Mouse (Mus musculus): ENCODE data around the gene Gnb2. TPM values are rescaled to one million over a fixed set of nuclear protein-coding genes. Genes with fewer than 3 reads are reported as not detected.

Gnb2 gene
- polyA plus RNA-seq, 1 experiment from 2014 or later = 437 TPM

- ATAC-seq (ENCODE audit: borderline replicate concordance, extremely low read depth, low FRiP score, low TSS enrichment) = no peak
- Histone ChIP-seq H3K4me2 (no peak overlapping the region), H3K4me3 (no peak overlapping the region), H3K9ac (no peak overlapping the region), H3K9me3 (no peaks in the 10 kb centered on the region), H3K4me1 (0 out of 2 replicates have a peak, but pooled peaks cover 9% of the 10 kb centered on the region), H3K36me3 (no peaks in the 10 kb centered on the region), H3K27ac (no peak overlapping the region), H3K27me3 (no peaks in the 10 kb centered on the region)
- 53% methylated on average over 4 of the region's 4 CpGs for WGBS
Observed at GRCm38 (mm10) chr5:137537461-137537860, 4.2 kb upstream of the Gnb2 start.

- WGBS = 71% methylated on average over 9 of the region's 9 CpGs
Observed at GRCm38 (mm10) chr5:137535318-137535717, 2.0 kb upstream of the Gnb2 start.

GRCm38 (mm10) chr5:137534762-137535161, 1.5 kb upstream of the Gnb2 start:
- 70% methylated on average over 3 of the region's 3 CpGs for WGBS
- no peak overlapping the region for H3K27ac ChIP-seq
- no peak overlapping the region for H3K4me2 ChIP-seq
- H3K9ac ChIP-seq = no peak overlapping the region
- H3K4me3 ChIP-seq = no peak overlapping the region
- H3K4me1 ChIP-seq = peaks cover 16% of the 10 kb centered on the region; the same call in 1 of the 2 replicates
- no peak for ATAC-seq (ENCODE audit: borderline replicate concordance, extremely low read depth, low FRiP score, low TSS enrichment)
- H3K9me3 ChIP-seq = no peaks in the 10 kb centered on the region
- peaks cover 5% of the 10 kb centered on the region for H3K36me3 ChIP-seq
- no peaks in the 10 kb centered on the region for H3K27me3 ChIP-seq

More at GRCm38 (mm10) chr5:137535318-137535717, 2.0 kb upstream of the Gnb2 start:
- Histone ChIP-seq H3K4me1 (peaks cover 11% of the 10 kb centered on the region; the same call in 1 of the 2 replicates), H3K4me2 (no peak overlapping the region), H3K36me3 (no peaks in the 10 kb centered on the region), H3K27ac (no peak overlapping the region), H3K4me3 (no peak overlapping the region), H3K27me3 (no peaks in the 10 kb centered on the region), H3K9me3 (no peaks in the 10 kb centered on the region), H3K9ac (no peak overlapping the region)
- no peak for ATAC-seq (ENCODE audit: borderline replicate concordance, extremely low read depth, low FRiP score, low TSS enrichment)

GRCm38 (mm10) chr5:137532808-137533116, 548 bp downstream of the Gnb2 start:
- no peaks in the 10 kb centered on the region for H3K9me3 ChIP-seq
- H3K4me3 ChIP-seq = peak overlapping the region; percentile 87
- 1% methylated on average over 9 of the region's 12 CpGs for WGBS
- H3K27me3 ChIP-seq = no peaks in the 10 kb centered on the region
- H3K27ac ChIP-seq = peak overlapping the region; percentile 94
- H3K36me3 ChIP-seq = peaks cover 25% of the 10 kb centered on the region
- peak overlapping the region; percentile 84 for H3K9ac ChIP-seq
- ATAC-seq (ENCODE audit: borderline replicate concordance, extremely low read depth, low FRiP score, low TSS enrichment) = peak; percentile 3; the same call in 1 of the 2 replicates
- H3K4me2 ChIP-seq = peak overlapping the region; percentile 96
- peaks cover 16% of the 10 kb centered on the region; the same call in 1 of the 2 replicates for H3K4me1 ChIP-seq

- no peak; the same call in 1 of the 2 replicates for ATAC-seq (ENCODE audit: borderline replicate concordance, extremely low read depth, low FRiP score, low TSS enrichment)
- WGBS = under 1% methylated on average over 19 of the region's 19 CpGs
Observed at GRCm38 (mm10) chr5:137532131-137532807, 1.0 kb downstream of the Gnb2 start.

GRCm38 (mm10) chr5:137531414-137532130, 1.7 kb downstream of the Gnb2 start:
- WGBS = under 1% methylated on average over 51 of the region's 51 CpGs
- H3K4me1 ChIP-seq = peaks cover 17% of the 10 kb centered on the region; the same call in 1 of the 2 replicates
- H3K4me2 ChIP-seq = peak overlapping the region; percentile 96
- peak overlapping the region; percentile 84 for H3K9ac ChIP-seq
- peak overlapping the region; percentile 87 for H3K4me3 ChIP-seq
- peak overlapping the region; percentile 94 for H3K27ac ChIP-seq
- ATAC-seq (ENCODE audit: borderline replicate concordance, extremely low read depth, low FRiP score, low TSS enrichment) = 0 out of 2 replicates have a peak, but pooled peaks have one; percentile 5
- no peaks in the 10 kb centered on the region for H3K27me3 ChIP-seq
- H3K36me3 ChIP-seq = peaks cover 35% of the 10 kb centered on the region
- no peaks in the 10 kb centered on the region for H3K9me3 ChIP-seq

More at GRCm38 (mm10) chr5:137532131-137532807, 1.0 kb downstream of the Gnb2 start:
- Histone ChIP-seq H3K9ac (peak overlapping the region; percentile 84), H3K27me3 (no peaks in the 10 kb centered on the region), H3K27ac (peak overlapping the region; percentile 94), H3K4me3 (peak overlapping the region; percentile 87), H3K9me3 (no peaks in the 10 kb centered on the region), H3K4me1 (peaks cover 16% of the 10 kb centered on the region; the same call in 1 of the 2 replicates), H3K4me2 (peak overlapping the region; percentile 96), H3K36me3 (peaks cover 29% of the 10 kb centered on the region)

GRCm38 (mm10) chr5:137530588-137531413, 2.5 kb downstream of the Gnb2 start:
- peak overlapping the region; percentile 96 for H3K4me2 ChIP-seq
- peak overlapping the region; percentile 94 for H3K27ac ChIP-seq
- H3K9me3 ChIP-seq = no peaks in the 10 kb centered on the region
- H3K4me3 ChIP-seq = peak overlapping the region; percentile 87
- peaks cover 41% of the 10 kb centered on the region for H3K36me3 ChIP-seq
- no peaks in the 10 kb centered on the region for H3K27me3 ChIP-seq
- H3K9ac ChIP-seq = peak overlapping the region; percentile 84
- peaks cover 24% of the 10 kb centered on the region; the same call in 1 of the 2 replicates for H3K4me1 ChIP-seq
- WGBS = under 1% methylated on average over 46 of the region's 46 CpGs
- peak; percentile 55 for ATAC-seq (ENCODE audit: borderline replicate concordance, extremely low read depth, low FRiP score, low TSS enrichment)

- H3K4me1 ChIP-seq = peaks cover 27% of the 10 kb centered on the region; the same call in 1 of the 2 replicates
Observed at GRCm38 (mm10) chr5:137530075-137530474, 3.2 kb downstream of the Gnb2 start.

GRCm38 (mm10) chr5:137529221-137529995, 3.9 kb downstream of the Gnb2 start:
- Histone ChIP-seq H3K9ac (no peak overlapping the region), H3K36me3 (peaks cover 55% of the 10 kb centered on the region), H3K27me3 (no peaks in the 10 kb centered on the region), H3K4me3 (peak overlapping the region; percentile 87; the same call in 1 of the 2 replicates), H3K27ac (no peak overlapping the region), H3K4me1 (peaks cover 27% of the 10 kb centered on the region; the same call in 1 of the 2 replicates), H3K9me3 (no peaks in the 10 kb centered on the region), H3K4me2 (0 out of 2 replicates have a peak overlapping the region, but pooled peaks have one; percentile 96)
- no peak for ATAC-seq (ENCODE audit: borderline replicate concordance, extremely low read depth, low FRiP score, low TSS enrichment)
- WGBS = 70% methylated on average over 15 of the region's 15 CpGs

More at GRCm38 (mm10) chr5:137530075-137530474, 3.2 kb downstream of the Gnb2 start:
- Histone ChIP-seq H3K27me3 (no peaks in the 10 kb centered on the region), H3K9ac (peak overlapping the region; percentile 84; the same call in 1 of the 2 replicates), H3K4me3 (peak overlapping the region; percentile 87), H3K27ac (peak overlapping the region; percentile 94), H3K36me3 (peaks cover 48% of the 10 kb centered on the region), H3K9me3 (no peaks in the 10 kb centered on the region), H3K4me2 (peak overlapping the region; percentile 96)
- ATAC-seq (ENCODE audit: borderline replicate concordance, extremely low read depth, low FRiP score, low TSS enrichment) = no peak
- WGBS = 70% methylated on average over 8 of the region's 8 CpGs

GRCm38 (mm10) chr5:137528247-137528968, 4.9 kb downstream of the Gnb2 start:
- Histone ChIP-seq H3K27me3 (no peaks in the 10 kb centered on the region), H3K4me2 (no peak overlapping the region), H3K36me3 (peaks cover 65% of the 10 kb centered on the region), H3K4me3 (no peak overlapping the region), H3K4me1 (peaks cover 21% of the 10 kb centered on the region; the same call in 1 of the 2 replicates), H3K9me3 (no peaks in the 10 kb centered on the region), H3K9ac (no peak overlapping the region), H3K27ac (no peak overlapping the region)
- WGBS = 75% methylated on average over 22 of the region's 22 CpGs
- ATAC-seq (ENCODE audit: borderline replicate concordance, extremely low read depth, low FRiP score, low TSS enrichment) = no peak

Measured in lung, embryonic 15.5 days (tissue).